Mouse (Mus musculus) neural tube, embryonic 12.5 days (tissue): Measurements from ENCODE around the gene Tcf23. TPM values are rescaled to one million over a fixed set of nuclear protein-coding genes. Genes with fewer than 3 reads are reported as not detected.

ENCODE experiments used
- ATAC-seq: fragments of 200-750 bp; cut with Nextera tagmentation; 2 replicates; pipeline ENCODE4 v1.8.0; 2017; ENCODE audit warnings: low read depth, mild to moderate bottlenecking, moderate TSS enrichment, moderate library complexity; ENCODE audit not compliant: low FRiP score
- H3K27ac ChIP-seq: fragments of 300-500 bp; sonication (generic); 2 replicates; pipeline ENCODE4 v1.5.1; 2016
- H3K27me3 ChIP-seq: fragments of 300-500 bp; sonication (generic); replicated peaks from 2 replicates; pipeline ENCODE4 v1.6.1; 2016; ENCODE audit warnings: mild to moderate bottlenecking
- H3K36me3 ChIP-seq: fragments of 300-500 bp; sonication (generic); 2 replicates; pipeline ENCODE4 v1.6.1; 2016; ENCODE audit warnings: mild to moderate bottlenecking
- H3K4me1 ChIP-seq: fragments of 300-500 bp; sonication (generic); 2 replicates; pipeline ENCODE4 v1.6.1; 2016
- H3K4me2 ChIP-seq: fragments of 300-500 bp; sonication (generic); replicated peaks from 2 replicates; pipeline ENCODE4 v1.6.1; 2016; ENCODE audit warnings: mild to moderate bottlenecking
- H3K4me3 ChIP-seq: fragments of 300-500 bp; sonication (generic); 2 replicates; pipeline ENCODE4 v1.5.1; 2016
- H3K9ac ChIP-seq: fragments of 300-500 bp; sonication (generic); 2 replicates; pipeline ENCODE4 v1.6.1; 2016; ENCODE audit warnings: mild to moderate bottlenecking
- H3K9me3 ChIP-seq: fragments of 300-500 bp; sonication (generic); 2 replicates; pipeline ENCODE4 v1.6.1; 2016; ENCODE audit warnings: mild to moderate bottlenecking
- WGBS: fragments of 180-500 bp; shearing (Covaris S2); methylation state at CpG from one replicate; pipeline ENCODE4 v1.1.7; 2016; 5-methylcytosine and 5-hydroxymethylcytosine counted together
- polyA plus RNA-seq: library from polyadenylated mRNA; unstranded; fragments of >200 nt; fragmentation: Nextera tagmentation; extraction: Ambion mirVana; gene quantifications from 2 replicates; pipeline ENCODE4 v1.2.1, GENCODE M21; 2016

Gene Tcf23
- polyA plus RNA-seq, 1 experiment from 2014 or later = not detected

DNA sequence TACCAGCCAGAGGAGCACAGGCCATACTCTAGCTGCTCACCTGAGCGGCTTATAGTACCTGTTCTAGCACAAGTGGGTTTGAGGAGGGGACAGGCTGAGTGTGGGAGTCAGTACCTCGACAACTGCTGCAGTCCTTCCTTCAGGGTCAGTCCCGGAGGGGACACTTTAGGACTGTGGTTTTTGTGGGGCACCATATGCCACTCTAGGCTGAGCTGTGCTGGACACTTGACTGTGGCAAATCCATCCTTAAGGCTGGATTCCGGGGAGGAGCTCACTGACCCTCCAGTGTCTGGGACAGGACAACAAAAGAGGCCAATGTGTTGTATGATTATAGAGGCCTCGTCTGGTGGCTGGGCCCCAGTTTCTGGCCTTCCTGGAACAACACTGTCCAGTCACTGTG is 15.9 kb upstream of the Tcf23 start:
- Histone ChIP-seq H3K4me2 (no peak overlapping the region), H3K36me3 (peaks cover 44% of the 10 kb centered on the region), H3K27me3 (no peaks in the 10 kb centered on the region), H3K4me1 (peaks cover 6% of the 10 kb centered on the region), H3K27ac (no peak overlapping the region), H3K9ac (no peak overlapping the region), H3K9me3 (no peaks in the 10 kb centered on the region), H3K4me3 (no peak overlapping the region)
- ATAC-seq = no peak
- WGBS = 87% methylated on average over 5 of the region's 5 CpGs

- 97% methylated on average over 6 of the region's 6 CpGs for WGBS
- H3K9ac ChIP-seq = no peak overlapping the region
- peaks cover 57% of the 10 kb centered on the region for H3K36me3 ChIP-seq
- H3K27ac ChIP-seq = no peak overlapping the region
- peaks cover 22% of the 10 kb centered on the region for H3K4me1 ChIP-seq
- no peak overlapping the region for H3K4me3 ChIP-seq
- H3K27me3 ChIP-seq = no peaks in the 10 kb centered on the region
- no peak overlapping the region for H3K4me2 ChIP-seq
- no peaks in the 10 kb centered on the region for H3K9me3 ChIP-seq
- no peak for ATAC-seq
Observed at GRCm38 (mm10) chr5:30954065-30954464, 14.4 kb upstream of the Tcf23 start.

GRCm38 (mm10) chr5:30954556-30954955 is 13.9 kb upstream of the Tcf23 start:
- H3K9me3 ChIP-seq = no peaks in the 10 kb centered on the region
- H3K4me1 ChIP-seq = peaks cover 24% of the 10 kb centered on the region
- H3K4me3 ChIP-seq = no peak overlapping the region
- H3K27ac ChIP-seq = no peak overlapping the region
- no peak for ATAC-seq
- H3K36me3 ChIP-seq = peaks cover 57% of the 10 kb centered on the region
- no peak overlapping the region for H3K4me2 ChIP-seq
- H3K9ac ChIP-seq = no peak overlapping the region
- H3K27me3 ChIP-seq = no peaks in the 10 kb centered on the region
- WGBS = 94% methylated on average over 9 of the region's 9 CpGs

GRCm38 (mm10) chr5:30955751-30956150 is 12.7 kb upstream of the Tcf23 start:
- WGBS = 92% methylated on average over 6 of the region's 6 CpGs
- Histone ChIP-seq H3K9me3 (no peaks in the 10 kb centered on the region), H3K27me3 (no peaks in the 10 kb centered on the region), H3K4me3 (no peak overlapping the region), H3K36me3 (peaks cover 57% of the 10 kb centered on the region), H3K27ac (no peak overlapping the region), H3K4me1 (peaks cover 21% of the 10 kb centered on the region), H3K9ac (no peak overlapping the region), H3K4me2 (no peak overlapping the region)
- ATAC-seq = no peak

GRCm38 (mm10) chr5:30957891-30958290 is 10.6 kb upstream of the Tcf23 start:
- Histone ChIP-seq H3K27ac (no peak overlapping the region), H3K27me3 (no peaks in the 10 kb centered on the region), H3K4me3 (no peak overlapping the region), H3K4me1 (peaks cover 21% of the 10 kb centered on the region), H3K36me3 (peaks cover 48% of the 10 kb centered on the region), H3K9ac (no peak overlapping the region), H3K9me3 (no peaks in the 10 kb centered on the region), H3K4me2 (peak overlapping the region; percentile 87)
- no peak for ATAC-seq
- 96% methylated on average over 6 of the region's 6 CpGs for WGBS

- no peaks in the 10 kb centered on the region for H3K9me3 ChIP-seq
- ATAC-seq = no peak
- H3K4me3 ChIP-seq = peak overlapping the region; percentile 68
- H3K9ac ChIP-seq = peak overlapping the region; percentile 77
- 41% methylated on average over 19 of the region's 19 CpGs for WGBS
- H3K27ac ChIP-seq = no peak overlapping the region; the same call in 1 of the 2 replicates
- H3K36me3 ChIP-seq = peaks cover 33% of the 10 kb centered on the region
- H3K27me3 ChIP-seq = no peaks in the 10 kb centered on the region
- H3K4me1 ChIP-seq = peaks cover 21% of the 10 kb centered on the region
- H3K4me2 ChIP-seq = peak overlapping the region; percentile 87
Observed at GRCm38 (mm10) chr5:30959198-30959854, 9.1 kb upstream of the Tcf23 start.

- Histone ChIP-seq H3K9ac (peak within 1 kb of the TSS; percentile 77), H3K27me3 (no peaks in the 10 kb centered on the region), H3K36me3 (peaks cover 26% of the 10 kb centered on the region), H3K4me1 (peaks cover 21% of the 10 kb centered on the region), H3K4me3 (peak within 1 kb of the TSS; percentile 68), H3K4me2 (peak within 1 kb of the TSS; percentile 87), H3K9me3 (no peaks in the 10 kb centered on the region), H3K27ac (peak within 1 kb of the TSS; percentile 68; the same call in 1 of the 2 replicates)
- WGBS = under 1% methylated on average over 56 of the region's 56 CpGs
- ATAC-seq = peak; percentile 93
Observed at GRCm38 (mm10) chr5:30959966-30960501, 8.4 kb upstream of the Tcf23 start, which contains the start of gene Preb. Gene Preb, minus strand, starts transcription at chr5:30960361.

DNA sequence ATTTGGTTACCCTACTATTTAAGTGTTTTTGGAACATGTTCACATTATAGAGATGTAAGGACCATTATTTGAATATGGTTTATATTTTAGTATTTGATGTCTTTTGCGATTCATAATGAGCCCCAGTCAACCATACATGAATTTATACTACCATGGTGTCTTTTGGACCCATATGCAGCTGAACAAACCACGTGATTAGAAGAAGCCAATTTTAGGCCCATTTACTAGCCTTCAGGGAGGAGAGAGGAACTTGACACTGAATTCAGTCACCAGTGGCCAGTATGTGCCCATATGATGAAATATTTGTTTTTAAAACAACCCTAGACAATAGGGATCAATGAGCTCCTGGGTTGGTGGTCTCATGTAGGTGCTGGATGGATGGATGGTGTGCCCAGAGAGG is 7.6 kb upstream of the Tcf23 start:
- ATAC-seq = no peak
- H3K27me3 ChIP-seq = no peaks in the 10 kb centered on the region
- peaks cover 21% of the 10 kb centered on the region for H3K4me1 ChIP-seq
- peaks cover 18% of the 10 kb centered on the region for H3K36me3 ChIP-seq
- H3K9ac ChIP-seq = no peak overlapping the region
- 88% methylated on average over 2 of the region's 2 CpGs for WGBS
- no peak overlapping the region for H3K4me3 ChIP-seq
- H3K27ac ChIP-seq = no peak overlapping the region
- no peaks in the 10 kb centered on the region for H3K9me3 ChIP-seq
- H3K4me2 ChIP-seq = peak overlapping the region; percentile 87

- ATAC-seq = no peak
- Histone ChIP-seq H3K27ac (no peak overlapping the region), H3K9me3 (no peaks in the 10 kb centered on the region), H3K27me3 (no peaks in the 10 kb centered on the region), H3K4me2 (no peak overlapping the region), H3K36me3 (peaks cover 15% of the 10 kb centered on the region), H3K4me1 (peaks cover 21% of the 10 kb centered on the region), H3K9ac (no peak overlapping the region), H3K4me3 (no peak overlapping the region)
- 76% methylated on average over 10 of the region's 10 CpGs for WGBS
Observed at GRCm38 (mm10) chr5:30961545-30962505, 6.6 kb upstream of the Tcf23 start.

DNA sequence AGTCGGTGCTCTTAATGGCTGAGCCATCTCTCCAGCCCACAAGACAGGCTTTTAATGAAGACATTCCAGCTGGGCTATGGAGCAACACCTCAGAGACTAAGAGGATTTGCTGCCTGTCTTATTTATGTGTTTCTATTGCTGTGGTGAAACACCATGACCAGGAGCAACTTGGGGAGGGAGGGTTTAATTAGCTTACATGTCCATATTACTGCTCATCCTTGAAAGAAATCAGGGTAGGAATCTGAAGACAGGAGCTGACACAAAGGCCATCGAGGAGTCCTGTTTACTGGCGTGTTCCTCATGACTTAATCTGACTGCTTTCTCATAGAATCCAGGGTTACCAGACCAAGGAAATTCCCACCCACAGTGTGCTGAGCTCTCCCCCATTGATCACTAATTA is 4.5 kb upstream of the Tcf23 start:
- no peak for ATAC-seq
- Histone ChIP-seq H3K9ac (no peak overlapping the region), H3K4me1 (peaks cover 4% of the 10 kb centered on the region), H3K36me3 (no peaks in the 10 kb centered on the region), H3K4me2 (no peak overlapping the region), H3K27ac (no peak overlapping the region), H3K9me3 (no peaks in the 10 kb centered on the region), H3K4me3 (no peak overlapping the region), H3K27me3 (no peaks in the 10 kb centered on the region)
- 78% methylated on average over 3 of the region's 3 CpGs for WGBS

GRCm38 (mm10) chr5:30966189-30966588 is 2.3 kb upstream of the Tcf23 start:
- 81% methylated on average over 4 of the region's 4 CpGs for WGBS
- ATAC-seq = no peak

DNA sequence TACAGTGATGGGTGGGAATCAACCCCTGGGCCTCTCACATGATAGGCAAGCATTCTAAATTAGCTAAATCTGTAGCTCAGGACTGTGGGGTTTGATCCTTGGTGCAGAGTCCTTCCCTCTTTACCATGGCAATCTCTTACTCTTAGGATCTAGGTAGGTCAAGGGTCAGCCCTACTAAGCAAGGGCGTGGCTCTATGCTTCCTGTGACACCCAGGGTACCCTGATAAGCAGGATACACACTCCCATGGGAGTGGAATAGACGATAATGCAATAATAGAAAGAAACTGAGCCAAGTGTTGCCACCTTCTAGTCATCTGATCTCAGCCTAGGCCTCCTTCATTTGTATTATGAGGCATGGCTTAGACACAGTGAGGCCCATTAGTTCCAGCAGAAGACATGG is 978 bp downstream of the Tcf23 start:
- no peak overlapping the region for H3K4me2 ChIP-seq
- H3K4me1 ChIP-seq = no peaks in the 10 kb centered on the region
- 76% methylated on average over 2 of the region's 2 CpGs for WGBS
- no peaks in the 10 kb centered on the region for H3K36me3 ChIP-seq
- H3K27me3 ChIP-seq = no peaks in the 10 kb centered on the region
- no peak overlapping the region for H3K9ac ChIP-seq
- no peak overlapping the region for H3K27ac ChIP-seq
- H3K4me3 ChIP-seq = no peak overlapping the region
- no peak for ATAC-seq
- no peaks in the 10 kb centered on the region for H3K9me3 ChIP-seq

More at GRCm38 (mm10) chr5:30966189-30966588, 2.3 kb upstream of the Tcf23 start:
- no peak overlapping the region for H3K9ac ChIP-seq
- no peak overlapping the region for H3K27ac ChIP-seq
- no peaks in the 10 kb centered on the region for H3K4me1 ChIP-seq
- H3K4me3 ChIP-seq = no peak overlapping the region
- H3K4me2 ChIP-seq = no peak overlapping the region
- no peaks in the 10 kb centered on the region for H3K36me3 ChIP-seq
- no peaks in the 10 kb centered on the region for H3K27me3 ChIP-seq
- no peaks in the 10 kb centered on the region for H3K9me3 ChIP-seq
